Mouse (Mus musculus) limb, embryonic 14.5 days (tissue): ENCODE measurements at regions not wholly inside any gene's neighbourhood (a gene's known extent, or its start where the extent isn't known, plus 50 kb on each side); places are given as distances from the start of the nearest gene placed in this dataset.

Experiments
- ATAC-seq: fragments of 200-750 bp; cut with Nextera tagmentation; 2 replicates; pipeline ENCODE4 v1.8.0; 2017; ENCODE audit warnings: low read depth, moderate number of reproducible peaks, moderate TSS enrichment; ENCODE audit not compliant: low FRiP score
- DNase-seq: peaks from one replicate; pipeline ENCODE4 v3.0.0-alpha.2; 2015; ENCODE audit warnings: low spot score
- H3K27ac ChIP-seq: fragments of 300-500 bp; sonication (generic); replicated peaks from 2 replicates; pipeline ENCODE4 v1.5.1; 2014; ENCODE audit warnings: low read depth, mild to moderate bottlenecking, low read length, moderate library complexity, mixed read lengths
- H3K27me3 ChIP-seq: fragments of 300-500 bp; sonication (generic); 2 replicates; pipeline ENCODE4 v1.6.1; 2014; ENCODE audit warnings: low read length, mixed read lengths; ENCODE audit not compliant: control insufficient read depth, insufficient read depth
- H3K36me3 ChIP-seq: fragments of 300-500 bp; sonication (generic); 2 replicates; pipeline ENCODE4 v1.6.1; 2014; ENCODE audit warnings: mild to moderate bottlenecking, low read length, moderate library complexity, mixed read lengths; ENCODE audit not compliant: control insufficient read depth, insufficient read depth
- H3K4me1 ChIP-seq: fragments of 300-500 bp; sonication (generic); 2 replicates; pipeline ENCODE4 v1.6.1; 2014; ENCODE audit warnings: antibody characterized with exemption, low read length, mixed read lengths; ENCODE audit not compliant: control insufficient read depth, insufficient read depth
- H3K4me2 ChIP-seq: fragments of 300-500 bp; sonication (generic); replicated peaks from 2 replicates; pipeline ENCODE4 v1.6.1; 2014; ENCODE audit warnings: low read depth, mild to moderate bottlenecking, low read length, moderate library complexity; ENCODE audit not compliant: severe bottlenecking
- H3K4me3 ChIP-seq: fragments of 300-500 bp; sonication (generic); replicated peaks from 2 replicates; pipeline ENCODE4 v1.5.1; 2014; ENCODE audit warnings: low read length
- H3K9ac ChIP-seq: fragments of 300-500 bp; sonication (generic); 2 replicates; pipeline ENCODE4 v1.6.1; 2014; ENCODE audit warnings: mild to moderate bottlenecking, low read depth, low read length, moderate library complexity; ENCODE audit not compliant: severe bottlenecking
- H3K9me3 ChIP-seq: fragments of 300-500 bp; sonication (generic); 2 replicates; pipeline ENCODE4 v1.6.1; 2016; ENCODE audit warnings: low read length; ENCODE audit not compliant: control insufficient read depth
- POLR2A ChIP-seq: fragments of 200-500 bp; IDR thresholded peaks from 2 replicates; pipeline ENCODE4 v1.8.0; 2012; ENCODE audit warnings: inconsistent platforms, mild to moderate bottlenecking, moderate library complexity, borderline replicate concordance; ENCODE audit not compliant: insufficient read depth, insufficient read length; ENCODE audit errors: extremely low read depth
- WGBS: fragments of 180-500 bp; shearing (Covaris S2); extraction: QIAGEN DNeasy Blood & Tissue Kit; methylation state at CpG from one replicate; pipeline ENCODE4 v1.1.7; 2014; 5-methylcytosine and 5-hydroxymethylcytosine counted together

DNA sequence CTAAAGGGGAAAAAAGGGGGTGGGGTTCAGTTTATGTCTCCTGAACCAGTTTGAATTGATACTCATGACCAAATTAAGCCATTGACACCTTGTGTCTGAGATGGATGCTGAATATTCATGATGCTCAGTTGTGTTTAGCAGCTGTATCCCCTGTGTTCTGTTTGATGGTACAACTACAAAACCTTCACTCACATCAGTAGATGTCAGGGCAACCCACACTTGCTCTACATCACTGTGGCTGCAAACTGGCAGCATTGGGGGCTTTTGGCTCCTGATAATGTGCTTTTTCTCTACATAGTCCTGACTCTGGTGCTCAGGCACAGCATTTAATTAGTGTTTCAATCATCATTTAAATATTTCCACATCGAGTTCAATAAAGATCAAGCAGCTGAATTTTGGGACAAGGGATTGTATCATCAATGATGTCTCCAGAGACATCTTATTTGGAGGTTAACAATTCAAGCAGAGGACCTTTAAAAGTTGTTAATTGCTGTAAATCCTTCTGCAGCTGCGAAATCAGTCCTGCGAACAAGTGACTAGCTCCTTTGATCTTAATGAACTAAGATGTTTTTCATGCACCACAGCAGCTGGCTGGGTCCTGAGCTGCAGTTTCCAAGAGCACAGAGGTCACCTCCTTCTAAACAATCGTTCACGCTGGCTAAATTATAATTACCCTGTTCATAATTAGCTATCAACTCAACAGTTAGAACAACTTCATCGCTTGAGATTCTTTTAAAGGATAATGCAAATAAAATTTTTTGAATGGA is 136.4 kb upstream of the Gm4737 start:
- Histone ChIP-seq H3K27ac (no peak overlapping the region), H3K9me3 (no peaks in the 10 kb centered on the region), H3K9ac (no peak overlapping the region), H3K4me1 (no peaks in the 10 kb centered on the region), H3K4me2 (no peak overlapping the region), H3K4me3 (no peak overlapping the region), H3K27me3 (no peaks in the 10 kb centered on the region), H3K36me3 (no peaks in the 10 kb centered on the region)
- TF ChIP-seq POLR2A: no peak
- WGBS: 28% methylated on average over 6 of the region's 6 CpGs
- ATAC-seq (no peak), DNase-seq (no peak)

DNA sequence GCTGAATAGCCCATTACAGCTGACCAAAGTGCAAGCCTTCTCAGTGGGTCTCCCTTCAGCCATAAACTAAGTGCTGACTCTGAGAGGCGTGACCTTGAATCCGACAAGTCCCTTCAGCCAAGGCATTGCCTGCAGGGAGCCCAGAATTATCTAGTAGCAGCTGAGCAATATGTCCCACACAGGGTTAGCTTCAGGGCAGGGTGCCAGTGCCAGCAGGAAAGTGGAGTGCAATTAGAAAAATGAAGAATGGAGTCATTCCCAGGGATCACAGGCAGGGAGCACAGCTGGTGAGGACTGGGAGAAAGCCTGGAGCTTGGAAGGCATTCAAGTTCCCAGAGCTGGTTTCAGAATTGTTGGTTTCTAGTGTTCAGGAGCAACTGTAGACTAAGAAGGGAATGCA is 135.3 kb upstream of the Gm4737 start:
- H3K27ac ChIP-seq: no peak overlapping the region
- H3K4me3 ChIP-seq: no peak overlapping the region
- TF ChIP-seq POLR2A: no peak
- H3K9me3 ChIP-seq: no peaks in the 10 kb centered on the region
- WGBS: 41% methylated on average over 2 of the region's 2 CpGs
- no peaks in the 10 kb centered on the region for H3K4me1 ChIP-seq
- DNase-seq (peak; percentile 52), ATAC-seq (peak; percentile 72; the same call in 1 of the 2 replicates)
- H3K9ac ChIP-seq: no peak overlapping the region
- no peak overlapping the region for H3K4me2 ChIP-seq
- H3K27me3 ChIP-seq: no peaks in the 10 kb centered on the region
- H3K36me3 ChIP-seq: no peaks in the 10 kb centered on the region

DNA sequence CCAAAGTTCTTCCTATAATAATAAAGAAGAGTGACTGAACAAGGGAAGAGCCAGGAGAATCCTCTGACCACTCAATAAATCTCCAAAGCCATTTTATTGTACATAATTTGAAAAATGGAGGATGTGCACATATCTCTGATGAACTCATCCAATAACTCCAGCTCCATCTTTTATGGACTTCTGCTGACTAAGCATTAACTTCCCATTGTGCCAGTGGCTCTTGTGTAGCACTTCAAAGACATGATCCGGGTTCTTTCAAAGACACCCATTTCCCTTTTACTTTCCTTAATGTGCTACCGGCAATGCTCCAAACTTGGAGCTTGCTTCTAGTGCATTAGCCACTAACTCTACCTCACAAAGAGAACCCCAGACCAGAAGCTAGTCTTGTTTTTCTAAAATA is 112.7 kb upstream of the Gm4737 start:
- no peaks in the 10 kb centered on the region for H3K4me1 ChIP-seq
- no peaks in the 10 kb centered on the region for H3K27me3 ChIP-seq
- H3K4me2 ChIP-seq: no peak overlapping the region
- H3K36me3 ChIP-seq: no peaks in the 10 kb centered on the region
- no peak overlapping the region for H3K9ac ChIP-seq
- no peak for TF ChIP-seq POLR2A
- H3K27ac ChIP-seq: no peak overlapping the region
- 89% methylated on average over 2 of the region's 2 CpGs for WGBS
- H3K4me3 ChIP-seq: no peak overlapping the region
- ATAC-seq: no peak
- no peaks in the 10 kb centered on the region for H3K9me3 ChIP-seq
- no peak for DNase-seq

DNA sequence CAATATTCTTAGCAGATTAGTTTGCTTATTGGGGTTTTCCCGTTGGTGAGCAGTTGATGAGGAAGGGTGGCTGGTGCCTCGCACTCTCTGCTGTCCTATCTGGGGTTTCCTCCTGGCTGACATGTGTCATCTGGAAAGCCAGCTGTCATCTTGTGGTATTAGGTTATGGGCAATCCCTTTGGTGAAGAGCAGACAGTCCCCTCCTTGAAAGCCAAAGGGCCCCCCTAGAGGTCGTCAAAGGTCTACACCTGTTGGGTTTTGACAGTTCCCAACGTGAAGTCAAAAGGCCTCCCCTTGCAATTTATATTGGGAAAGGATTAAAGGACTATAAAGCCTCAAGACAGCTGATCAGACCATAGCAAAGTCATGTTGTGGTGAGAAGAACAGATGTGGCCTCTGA is 96.8 kb upstream of the Gm4737 start:
- no peak for DNase-seq
- H3K27ac ChIP-seq: no peak overlapping the region
- no peak for TF ChIP-seq POLR2A
- no peak overlapping the region for H3K4me2 ChIP-seq
- 68% methylated on average over 4 of the region's 4 CpGs for WGBS
- no peak overlapping the region for H3K4me3 ChIP-seq
- no peaks in the 10 kb centered on the region for H3K36me3 ChIP-seq
- H3K4me1 ChIP-seq: no peaks in the 10 kb centered on the region
- ATAC-seq: peak; percentile 44; the same call in 1 of the 2 replicates
- no peak overlapping the region for H3K9ac ChIP-seq
- no peaks in the 10 kb centered on the region for H3K9me3 ChIP-seq
- no peaks in the 10 kb centered on the region for H3K27me3 ChIP-seq

DNA sequence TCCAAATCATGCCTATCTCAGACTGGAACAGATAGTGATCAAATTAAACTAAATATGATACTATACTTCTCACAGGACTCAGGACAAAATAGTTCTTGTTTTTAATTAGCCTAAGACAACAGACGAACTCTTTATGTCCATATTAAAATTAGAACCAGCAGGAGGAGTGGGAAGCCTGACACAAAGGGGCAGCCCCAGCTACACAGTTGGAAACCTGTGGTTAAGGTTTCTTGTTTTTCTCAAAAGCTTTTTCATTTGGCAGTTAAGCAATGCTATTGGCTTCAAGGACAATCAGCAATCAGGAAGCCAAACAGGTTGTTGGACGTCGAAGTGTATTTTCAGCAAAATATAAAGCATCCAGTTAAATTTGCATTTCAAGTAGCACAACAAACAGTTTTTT is 96.1 kb upstream of the Gm4737 start:
- Histone ChIP-seq H3K36me3 (no peaks in the 10 kb centered on the region), H3K9me3 (no peaks in the 10 kb centered on the region), H3K9ac (no peak overlapping the region), H3K4me2 (no peak overlapping the region), H3K27me3 (no peaks in the 10 kb centered on the region), H3K4me1 (no peaks in the 10 kb centered on the region), H3K4me3 (no peak overlapping the region), H3K27ac (no peak overlapping the region)
- DNase-seq: no peak
- TF ChIP-seq POLR2A: no peak
- WGBS: 59% methylated on average over 3 of the region's 3 CpGs
- no peak for ATAC-seq

DNA sequence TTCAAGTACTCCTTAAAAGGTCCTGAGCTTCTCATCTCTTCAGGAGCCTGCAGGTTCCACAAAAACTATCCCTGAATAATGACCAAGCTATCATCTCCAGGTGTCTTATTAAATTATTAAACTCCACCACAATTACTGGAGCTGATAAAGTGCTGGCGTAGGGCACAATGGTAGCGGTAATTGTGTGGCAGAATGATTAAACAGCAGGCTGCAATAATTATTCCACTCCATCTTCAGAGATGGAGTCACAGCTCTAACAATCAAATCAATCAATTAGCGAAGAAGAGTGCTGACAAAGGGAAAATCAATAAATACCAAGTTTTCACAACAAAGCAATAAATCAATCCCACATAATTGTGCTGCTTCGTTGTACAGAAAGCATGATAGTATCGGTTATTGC is 90.7 kb upstream of the Gm4737 start:
- Histone ChIP-seq H3K27ac (no peak overlapping the region), H3K4me1 (no peaks in the 10 kb centered on the region), H3K27me3 (no peaks in the 10 kb centered on the region), H3K4me2 (no peak overlapping the region), H3K36me3 (no peaks in the 10 kb centered on the region), H3K4me3 (no peak overlapping the region), H3K9ac (no peak overlapping the region), H3K9me3 (no peaks in the 10 kb centered on the region)
- 81% methylated on average over 5 of the region's 5 CpGs for WGBS
- no peak for TF ChIP-seq POLR2A
- DNase-seq (no peak), ATAC-seq (no peak)
